Mouse (Mus musculus) retina, postnatal 7 days (tissue): ENCODE data around the gene Rps28.
A peak's percentile ranks its signal among the peaks of the same experiment; 100 is the strongest.
"Not testable (repeated sequence)": the region's sequence is repeated elsewhere in the genome, so short reads cannot be mapped to it uniquely, and the experiment has no call there.

Experiments
- DNase-seq: peaks from one replicate; pipeline ENCODE4 v3.0.0-alpha.2; 2012; ENCODE audit warnings: low read depth, low spot score

The Rps28 gene

DNA sequence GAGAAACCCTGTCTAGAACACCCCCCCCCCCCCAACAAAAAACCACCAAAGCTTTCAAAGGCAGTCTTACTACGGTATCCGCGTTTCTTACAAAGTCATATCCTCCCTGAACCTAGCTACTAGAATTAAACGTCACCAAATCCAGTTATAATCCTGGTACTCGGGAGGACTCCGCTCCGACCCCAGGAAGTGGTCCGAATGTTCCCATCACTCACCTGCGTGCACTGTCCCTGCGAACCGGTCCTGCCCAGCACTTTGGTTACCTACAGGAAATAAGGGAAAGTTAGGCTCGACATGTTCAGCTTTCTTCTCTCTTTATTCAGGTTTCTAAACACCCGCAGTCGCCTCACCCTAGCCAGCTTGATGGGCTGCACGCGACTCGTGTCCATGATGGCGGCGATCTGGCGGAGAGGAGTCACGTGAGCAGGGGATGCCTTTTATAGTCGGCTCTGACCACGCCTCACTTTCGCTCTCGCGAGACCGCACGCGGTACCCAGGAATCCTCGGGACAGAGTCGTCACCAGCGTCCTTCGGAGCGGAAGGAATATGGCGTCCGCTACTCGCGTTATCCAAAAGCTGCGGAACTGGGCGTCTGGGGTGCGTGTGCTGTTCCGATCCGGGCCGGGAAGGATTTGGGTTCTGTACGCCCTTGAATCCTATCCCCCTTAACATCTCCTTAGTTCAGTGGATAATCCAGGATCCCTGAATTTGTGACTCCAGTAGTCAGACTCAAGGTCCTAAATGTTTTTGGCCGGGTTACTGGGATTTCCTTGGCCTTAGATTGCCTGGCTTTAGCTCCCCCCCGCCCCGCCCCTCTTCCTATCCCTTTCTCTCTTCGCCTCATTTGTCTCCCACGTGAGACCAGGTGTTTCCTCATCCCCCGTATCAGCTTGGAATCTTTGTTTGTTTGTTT lies at the start of gene Rps28, which contains the start of gene Ndufa7:
TSS of gene Rps28 (minus strand) at position 479 of the 913 bp plus-strand sequence.
TSS of gene Ndufa7 (plus strand) at position 489 of the 913 bp plus-strand sequence.
- DNase-seq = peak; percentile 96

DNA sequence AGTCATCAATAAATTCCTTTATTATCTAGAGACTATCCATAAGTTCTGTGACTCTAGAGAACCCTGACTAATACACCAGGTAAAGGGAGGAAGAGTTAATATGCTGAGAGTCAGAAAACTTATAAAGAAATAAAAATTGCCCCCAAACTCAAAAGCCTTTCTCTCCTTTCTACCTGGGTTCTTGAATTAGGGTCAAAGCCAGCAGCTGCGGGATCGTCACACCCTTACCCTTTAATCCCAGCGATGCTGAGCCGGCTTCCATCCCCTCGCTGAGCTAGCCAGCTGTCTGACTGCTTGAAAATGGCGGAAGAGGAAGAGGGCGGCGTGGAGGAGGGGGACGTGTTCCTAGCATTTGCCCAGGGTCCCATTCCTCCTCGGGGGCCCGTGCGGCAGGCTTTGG lies 49.2 kb upstream of the Rps28 start, which contains the start of gene Gm7029:
TSS of gene Gm7029 (plus strand) at position 301 of the 400 bp plus-strand sequence.
- not testable (repeated sequence) for DNase-seq

DNA sequence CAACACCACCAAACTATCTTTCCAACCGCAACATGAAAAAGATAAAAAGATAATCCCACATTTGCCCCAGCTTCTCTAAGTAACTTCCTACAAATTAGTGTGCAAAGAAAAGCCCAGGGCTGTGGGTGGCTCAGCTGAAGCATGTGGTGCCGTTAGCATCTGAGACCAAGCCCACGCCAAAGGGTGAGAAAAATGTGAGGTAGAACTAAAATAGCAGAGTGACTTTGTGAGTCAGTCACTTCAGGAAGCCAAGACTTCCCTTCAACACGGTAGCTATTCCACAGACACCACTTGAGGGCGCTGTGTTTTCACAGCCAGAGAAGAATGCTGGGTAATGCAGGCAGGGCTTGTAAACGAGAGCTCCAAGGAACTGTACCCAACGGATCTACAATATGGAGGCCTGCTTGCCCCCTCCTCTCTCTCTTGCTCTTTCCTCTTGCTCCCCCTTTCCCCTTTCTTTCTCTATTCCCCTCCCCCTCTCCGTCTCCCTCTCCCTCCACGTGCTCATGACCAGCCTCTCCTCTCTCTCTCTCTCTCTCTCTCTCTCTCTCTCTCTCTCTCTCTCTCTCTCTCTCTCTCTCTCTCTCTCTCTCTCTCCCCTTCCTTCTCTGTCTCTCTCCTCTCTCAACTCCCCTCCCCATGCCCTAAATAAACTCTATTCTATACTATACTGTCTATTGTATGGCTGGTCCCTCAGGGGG lies 41.1 kb upstream of the Rps28 start:
- DNase-seq = no peak

DNA sequence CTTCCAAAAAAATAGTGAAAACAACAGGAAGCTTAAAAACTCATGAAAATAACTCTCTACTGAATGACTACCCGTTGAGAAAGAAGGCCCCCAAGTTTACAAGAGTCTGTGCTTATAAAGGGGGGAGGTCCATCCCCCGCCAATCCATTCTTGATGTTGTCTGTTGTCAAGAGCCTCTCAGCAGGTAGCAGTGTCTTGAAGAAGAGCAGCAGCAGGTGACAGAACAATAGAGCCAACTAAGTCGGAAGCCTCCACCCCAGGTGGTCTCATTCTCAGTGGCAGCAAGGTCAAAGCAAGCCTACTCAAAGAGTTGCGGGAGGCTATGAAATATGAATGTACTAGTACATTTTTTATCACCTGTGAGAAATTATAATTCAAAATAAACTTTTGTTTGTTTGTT lies 33.5 kb upstream of the Rps28 start:
- no peak for DNase-seq

DNA sequence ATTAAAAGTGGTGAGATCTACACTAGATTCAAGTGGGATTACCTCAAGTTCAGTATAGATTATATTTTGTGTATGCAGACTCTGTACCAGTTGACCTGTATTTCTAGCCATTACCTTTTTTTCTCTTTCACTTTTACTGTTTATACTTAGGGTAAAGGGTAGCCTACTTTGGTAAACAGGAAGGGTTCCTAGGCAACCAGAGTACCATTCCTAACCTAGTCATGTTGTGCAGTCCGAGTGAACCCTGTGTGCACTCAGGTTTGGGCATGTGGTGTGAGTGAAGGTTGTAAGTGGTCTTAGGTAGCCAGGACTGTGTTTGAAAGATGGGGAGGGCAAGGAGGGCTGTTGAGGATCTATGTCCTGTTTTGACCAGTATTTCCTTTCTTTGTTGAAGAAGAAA lies 27.0 kb upstream of the Rps28 start:
- DNase-seq = no peak

DNA sequence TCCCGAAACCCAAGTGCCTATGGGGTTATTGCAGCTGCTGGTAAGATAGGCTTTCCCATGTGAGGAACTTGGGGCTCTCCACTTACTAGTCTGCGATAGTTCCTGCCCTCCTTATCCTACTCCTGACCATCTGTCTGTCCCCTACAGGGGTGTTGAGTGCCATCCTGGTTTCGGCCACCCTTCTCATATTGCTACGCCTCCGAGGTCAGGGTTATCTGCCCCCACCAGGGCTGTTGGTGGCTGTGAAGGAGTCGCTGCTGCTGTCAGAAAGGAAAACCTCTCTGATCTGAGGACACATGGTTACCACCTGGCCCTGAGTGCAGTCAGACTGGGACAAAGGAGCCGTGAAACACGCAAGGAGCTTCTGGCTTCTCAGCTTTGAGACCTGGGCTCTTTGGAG lies 23.8 kb upstream of the Rps28 start:
- DNase-seq = no peak

DNA sequence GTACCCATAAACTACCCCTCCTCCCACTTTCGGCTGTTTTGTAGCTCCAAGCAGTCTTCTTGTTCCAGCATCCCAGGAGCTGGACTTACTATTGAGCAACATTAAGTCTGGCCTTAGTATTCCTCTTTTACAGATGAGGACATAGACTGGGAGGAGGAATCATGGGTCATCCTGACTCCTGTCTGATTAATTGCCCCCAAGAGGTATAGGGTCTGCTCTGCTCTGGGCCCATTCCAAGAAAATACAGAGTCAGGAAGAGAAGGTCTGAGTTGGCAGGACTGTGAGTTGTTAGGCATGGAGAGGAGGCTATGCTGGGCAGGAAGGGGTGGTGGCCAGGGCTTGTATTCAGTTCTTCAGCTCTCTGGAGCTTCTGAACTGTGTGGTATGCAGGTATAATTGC lies 19.8 kb upstream of the Rps28 start:
- no peak for DNase-seq

DNA sequence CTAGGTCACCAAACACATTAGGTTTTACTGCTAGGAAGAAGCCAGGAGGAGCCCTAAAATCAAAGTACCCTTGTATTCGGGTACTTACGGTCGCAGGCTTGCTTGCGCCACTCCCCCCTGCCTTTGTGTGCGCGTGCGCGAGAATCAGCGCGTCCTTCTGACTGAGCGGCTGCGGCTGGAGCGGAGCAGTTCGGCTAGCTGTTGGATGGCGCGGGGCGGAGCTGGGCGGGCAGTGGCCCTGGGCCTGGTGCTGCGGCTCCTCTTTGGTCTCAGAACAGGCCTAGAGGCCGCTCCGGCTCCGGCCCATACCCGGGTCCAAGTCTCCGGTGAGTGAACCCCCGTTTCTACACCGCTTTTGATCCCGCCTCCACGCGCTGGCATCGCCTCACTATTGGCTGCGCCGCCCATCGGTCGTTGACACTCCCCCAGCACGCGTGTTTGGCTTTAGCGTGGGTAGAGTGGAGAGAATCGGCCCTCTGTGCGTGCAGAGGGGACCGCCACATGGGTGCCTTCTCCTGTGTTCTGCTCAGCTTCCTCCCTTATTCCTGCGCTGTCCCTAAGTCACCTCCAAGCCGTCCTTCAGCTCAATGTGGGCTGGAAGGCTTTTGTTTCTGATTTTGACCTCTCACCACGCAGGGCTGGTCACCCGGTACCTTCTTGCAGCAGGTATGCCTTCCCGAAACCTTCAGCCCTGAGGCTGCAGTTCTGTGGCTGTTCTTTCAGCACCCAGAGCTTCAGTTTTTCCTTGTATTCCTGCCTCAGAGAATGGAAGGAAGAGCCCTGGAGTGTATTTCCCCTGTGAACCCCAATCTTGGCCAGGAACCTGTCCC lies 18.8 kb upstream of the Rps28 start, which contains the start of gene Cd320:
TSS of gene Cd320 (plus strand) at position 126 of the 830 bp plus-strand sequence.
- DNase-seq = peak; percentile 89

DNA sequence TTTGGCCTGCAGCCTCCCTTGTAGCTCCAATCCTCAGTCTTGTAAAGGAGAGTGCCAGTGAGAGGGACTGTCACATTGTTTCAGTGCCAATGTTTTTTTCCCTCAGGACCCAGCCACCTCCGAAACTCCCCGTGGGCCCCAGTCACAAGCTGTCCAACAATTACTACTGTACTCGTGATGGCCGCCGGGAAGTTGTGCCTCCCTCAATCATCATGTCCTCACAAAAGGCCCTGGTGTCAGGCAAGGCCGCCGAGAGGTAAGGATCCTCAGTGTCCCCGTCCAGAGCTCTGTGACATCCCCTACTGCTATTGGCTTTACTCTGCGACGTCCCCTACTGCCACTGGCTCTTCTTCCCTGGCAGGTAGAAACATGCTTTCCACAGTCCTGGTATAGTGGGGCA lies 5.2 kb upstream of the Rps28 start:
- DNase-seq = no peak

DNA sequence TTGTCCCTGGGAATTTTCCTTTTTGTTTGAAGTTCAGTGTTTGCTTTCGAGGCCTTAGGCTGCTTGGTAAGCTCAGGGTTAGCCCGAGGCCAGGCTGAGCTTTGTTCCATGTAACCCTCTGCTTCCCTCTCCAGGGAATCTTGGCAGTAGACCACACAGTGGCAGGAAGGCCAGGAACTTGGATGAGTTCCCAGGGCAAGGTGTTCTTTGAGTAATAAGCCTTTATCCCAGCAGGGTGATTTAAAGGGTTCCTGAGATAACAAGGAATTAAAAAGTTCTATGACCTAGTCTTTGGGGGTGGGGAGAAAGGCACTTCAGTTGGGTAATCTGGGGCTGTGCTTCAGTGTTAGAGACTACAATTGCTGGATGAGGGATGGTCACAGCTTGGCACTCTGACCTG lies 4.5 kb upstream of the Rps28 start:
- DNase-seq = no peak

DNA sequence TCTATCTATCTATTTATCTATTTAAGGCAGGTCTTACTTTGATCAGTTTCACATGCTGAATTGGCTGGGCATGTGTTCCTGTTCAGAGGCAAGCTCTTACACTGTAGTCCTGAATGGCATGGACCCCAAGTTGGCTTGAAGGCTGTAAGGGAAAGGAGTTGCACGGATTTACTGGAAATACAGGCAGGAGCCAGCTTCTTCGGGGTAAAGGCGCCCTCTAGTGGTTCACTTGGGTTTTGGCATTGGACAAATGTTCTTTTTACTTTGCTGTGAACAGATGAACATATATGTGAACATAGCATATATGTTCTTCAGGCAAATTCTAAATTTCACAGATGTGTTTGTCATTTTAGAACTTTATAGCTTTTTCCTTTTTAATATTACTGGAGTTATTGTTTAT lies 2.5 kb upstream of the Rps28 start:
- DNase-seq = peak; percentile 62

DNA sequence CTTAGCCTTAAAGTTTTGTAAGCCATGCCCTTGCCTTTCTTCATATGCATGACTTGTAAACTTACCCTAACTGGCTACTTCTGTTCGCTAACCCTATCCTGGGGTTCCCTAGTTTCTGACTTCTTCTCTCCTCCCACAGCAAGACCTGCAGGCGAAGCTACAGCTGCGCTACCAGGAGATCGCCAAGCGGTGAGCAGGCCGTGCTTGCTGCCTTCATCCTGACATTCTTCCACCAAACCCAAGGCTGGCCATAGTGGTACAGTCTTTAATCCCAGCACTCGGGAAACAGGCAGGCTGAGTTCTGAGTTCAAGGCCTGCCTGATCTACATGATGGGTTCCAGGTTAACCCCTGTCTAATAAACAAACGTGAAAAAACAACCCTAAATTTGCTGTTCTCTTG lies 1.1 kb upstream of the Rps28 start:
- DNase-seq = no peak

DNA sequence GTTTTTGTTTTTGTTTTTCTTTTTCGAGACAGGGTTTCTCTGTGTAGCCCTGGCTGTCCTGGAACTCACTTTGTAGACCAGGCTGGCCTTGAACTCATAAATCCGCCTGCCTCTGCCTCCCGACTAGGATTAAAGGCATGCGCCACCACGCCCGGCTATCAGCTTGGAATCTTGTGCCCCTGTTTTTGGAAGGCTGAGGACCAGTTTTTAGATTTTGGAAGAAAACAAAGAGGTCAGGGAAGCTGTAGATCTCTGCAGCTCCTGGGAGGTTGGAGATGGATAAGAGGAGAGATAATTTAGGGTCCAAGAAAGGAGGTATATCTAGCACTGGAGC lies 602 bp upstream of the Rps28 start:
- not testable (repeated sequence) for DNase-seq

DNA sequence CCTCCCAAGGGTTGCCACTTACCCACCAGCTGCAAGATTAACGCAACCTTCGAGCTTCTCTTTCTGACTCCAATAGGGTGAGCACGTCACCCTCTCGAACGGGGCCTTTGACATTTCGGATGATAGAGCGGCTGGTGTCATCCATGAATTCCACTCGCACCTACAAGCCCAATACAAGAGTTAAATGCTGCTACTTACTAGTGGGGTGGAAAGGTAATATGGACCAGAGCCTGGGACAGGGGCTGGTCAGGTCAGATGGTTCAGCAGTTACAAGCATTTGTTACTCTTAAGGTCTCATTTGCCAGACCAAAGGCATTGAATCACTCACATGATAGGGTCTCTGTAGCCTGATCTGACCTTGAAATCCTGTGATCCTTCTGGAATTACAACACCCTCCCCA lies 1.2 kb downstream of the Rps28 start:
- DNase-seq = not testable (repeated sequence)

DNA sequence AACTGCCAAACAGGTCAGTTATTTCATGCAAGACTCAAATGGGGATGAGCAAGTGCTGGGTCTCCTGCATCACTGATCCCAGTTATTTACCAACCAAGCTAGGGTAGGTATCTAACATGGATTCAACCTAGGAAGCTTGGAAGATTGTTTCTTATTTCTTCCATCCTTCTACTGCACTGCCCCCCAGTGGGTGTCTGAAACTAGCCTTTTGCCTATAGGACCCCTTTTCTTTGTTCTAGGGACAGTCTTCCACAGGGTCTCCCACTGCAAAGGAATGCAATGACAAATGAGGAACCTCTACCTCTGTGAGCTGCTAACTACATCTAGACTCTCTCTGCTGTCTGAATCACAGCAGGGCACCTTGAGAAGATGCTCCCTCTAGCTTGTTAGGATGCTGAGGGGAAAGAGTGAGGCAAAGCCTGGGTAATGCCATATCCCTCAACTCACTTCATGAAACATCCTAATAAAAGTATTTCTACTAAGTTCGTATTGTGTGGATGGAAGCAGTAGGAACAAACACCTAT lies 1.9 kb downstream of the Rps28 start:
- DNase-seq = no peak

DNA sequence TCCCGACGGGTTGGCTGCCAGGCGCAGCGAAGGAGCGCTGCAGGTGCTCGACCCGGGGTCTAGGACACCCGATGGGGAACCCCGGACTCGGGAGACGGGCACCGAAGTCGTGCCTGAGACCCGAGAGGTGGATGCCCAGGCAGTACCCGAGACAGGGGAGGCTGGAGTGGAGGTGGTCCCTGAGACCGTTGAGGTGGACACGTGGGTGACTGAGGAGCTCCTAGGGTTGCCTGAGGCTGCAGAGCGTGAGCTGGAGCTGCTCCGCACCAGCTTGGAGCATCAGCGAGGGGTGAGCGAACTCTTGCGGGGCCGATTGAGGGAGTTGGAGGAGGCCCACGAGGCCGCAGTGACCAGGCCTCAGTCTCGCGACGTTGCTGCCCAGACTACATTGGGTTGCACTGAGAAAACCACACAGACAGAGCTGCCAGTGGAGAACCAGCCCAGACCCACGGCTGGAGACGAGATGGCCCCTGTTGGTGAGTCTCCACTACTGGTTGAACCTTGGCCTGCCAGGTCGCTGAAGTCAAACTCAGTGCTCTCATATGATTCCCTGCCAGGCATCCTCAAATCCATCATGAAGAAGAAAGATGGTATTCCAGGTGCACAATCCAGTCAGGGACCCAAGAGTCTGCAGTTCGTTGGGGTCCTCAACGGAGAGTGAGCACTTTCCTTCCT lies 6.3 kb downstream of the Rps28 start:
- DNase-seq = no peak

DNA sequence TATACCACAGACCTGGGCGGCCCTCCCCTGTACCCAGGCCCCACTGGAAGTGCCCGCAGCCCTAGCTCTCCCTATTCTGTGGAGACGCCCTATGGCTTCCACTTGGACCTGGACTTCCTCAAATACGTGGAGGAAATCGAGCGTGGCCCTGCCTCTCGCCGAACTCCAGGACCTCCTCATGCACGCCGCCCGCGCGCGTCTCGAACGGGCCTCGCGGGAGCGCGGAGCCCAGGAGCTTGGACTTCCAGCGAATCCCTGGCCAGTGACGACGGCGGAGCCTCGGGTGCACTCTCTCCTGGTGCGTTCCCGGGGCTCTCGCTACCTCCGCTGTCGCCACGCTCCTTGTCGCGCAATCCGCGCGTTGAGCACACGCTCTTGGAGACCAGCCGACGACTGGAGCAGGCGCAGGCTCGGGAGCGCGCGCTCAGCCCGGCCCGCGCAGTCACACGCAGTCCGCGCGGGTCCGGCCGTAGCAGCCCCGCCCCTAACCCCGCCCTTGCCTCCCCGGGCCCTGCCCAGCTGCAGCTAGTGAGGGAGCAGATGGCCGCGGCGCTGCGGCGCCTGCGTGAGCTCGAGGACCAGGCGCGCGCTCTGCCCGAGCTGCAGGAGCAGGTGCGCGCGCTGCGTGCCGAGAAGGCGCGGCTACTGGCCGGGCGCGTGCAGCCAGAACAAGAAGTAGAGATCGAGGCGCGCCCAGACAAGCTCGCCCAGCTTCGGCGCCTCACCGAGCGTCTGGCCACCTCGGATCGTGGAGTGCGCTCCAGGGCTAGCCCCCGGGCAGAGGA lies 7.0 kb downstream of the Rps28 start:
- peak; percentile 89 for DNase-seq

DNA sequence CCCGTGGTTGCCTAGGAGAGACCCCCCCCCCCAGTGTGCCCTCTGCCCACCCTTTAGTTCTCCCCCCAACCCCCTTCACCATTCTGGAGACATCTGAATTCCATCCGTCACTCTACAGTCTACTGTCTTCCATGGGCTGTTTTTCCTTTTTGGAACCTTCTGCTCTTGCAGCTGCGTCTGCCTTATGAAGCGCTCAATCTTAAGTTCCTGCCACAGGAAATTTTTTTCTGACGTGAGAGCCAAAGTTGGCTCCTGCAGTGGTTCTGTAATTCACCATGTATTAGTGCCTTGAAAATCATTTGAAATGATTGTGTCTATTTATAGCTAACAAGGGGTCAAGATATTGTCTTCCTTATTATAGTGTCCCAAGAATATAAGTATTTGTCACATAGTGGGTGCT lies 7.8 kb downstream of the Rps28 start:
- DNase-seq = no peak

DNA sequence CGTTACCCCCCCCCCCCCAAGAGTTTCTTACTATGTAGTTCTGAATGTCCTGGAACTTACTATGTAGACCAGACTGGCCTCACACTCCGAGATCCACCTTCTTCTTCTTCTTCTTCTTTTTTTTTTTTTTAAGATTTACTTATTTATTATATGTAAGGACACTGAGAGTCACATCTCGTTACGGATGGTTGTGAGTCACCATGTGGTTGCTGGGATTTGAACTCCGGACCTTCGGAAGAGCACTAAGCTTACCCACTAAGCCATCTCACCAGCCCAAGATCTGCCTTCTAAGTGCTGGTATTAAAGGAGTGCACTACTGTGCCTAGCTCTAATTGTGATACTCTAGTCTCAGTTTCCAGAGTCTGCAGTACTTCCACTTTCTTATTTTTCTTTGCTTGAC lies 9.0 kb downstream of the Rps28 start:
- no peak for DNase-seq

DNA sequence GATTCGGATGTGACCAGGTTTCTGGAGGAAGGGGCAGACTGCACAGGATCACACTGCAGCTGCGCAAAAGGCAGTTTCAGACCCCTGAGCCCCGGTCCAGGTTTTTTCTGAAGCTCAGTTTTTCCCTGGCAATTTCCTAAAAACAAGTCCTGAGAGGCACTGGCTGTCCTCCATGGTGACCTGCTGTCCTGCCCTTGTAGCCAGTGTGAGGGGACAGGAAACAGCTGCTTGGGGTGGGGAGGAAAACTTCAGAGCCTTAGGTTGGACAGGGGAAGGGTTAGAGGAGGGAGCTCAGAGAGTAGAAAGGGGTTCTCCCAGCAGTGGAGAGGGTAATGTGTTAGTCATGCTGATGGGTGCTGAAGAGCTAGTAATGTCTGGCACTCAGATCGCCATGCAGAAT lies 11.4 kb downstream of the Rps28 start:
- DNase-seq = no peak
